Mouse (Mus musculus) embryonic facial prominence, embryonic 14.5 days (tissue): Measurements from ENCODE around the gene Serpine1. TPM values are rescaled to one million over a fixed set of nuclear protein-coding genes. Genes with fewer than 3 reads are reported as not detected.

ENCODE experiments used
- ATAC-seq: fragments of 200-750 bp; cut with Nextera tagmentation; 2 replicates; pipeline ENCODE4 v1.8.0; 2017; ENCODE audit warnings: low read depth, moderate number of reproducible peaks, moderate TSS enrichment
- DNase-seq: peaks from one replicate; pipeline ENCODE4 v3.0.0-alpha.2; 2015; ENCODE audit warnings: low spot score
- H3K27ac ChIP-seq: fragments of 300-500 bp; sonication (generic); replicated peaks from 2 replicates; pipeline ENCODE4 v1.5.1; 2014; ENCODE audit warnings: low read depth, mild to moderate bottlenecking, low read length, moderate library complexity
- H3K27me3 ChIP-seq: fragments of 300-500 bp; sonication (generic); replicated peaks from 2 replicates; pipeline ENCODE4 v1.6.1; 2014; ENCODE audit warnings: low read length; ENCODE audit not compliant: control insufficient read depth, insufficient read depth
- H3K36me3 ChIP-seq: fragments of 300-500 bp; sonication (generic); 2 replicates; pipeline ENCODE4 v1.6.1; 2014; ENCODE audit warnings: low read length, mixed read lengths; ENCODE audit not compliant: control insufficient read depth, insufficient read depth
- H3K4me1 ChIP-seq: fragments of 300-500 bp; sonication (generic); 2 replicates; pipeline ENCODE4 v1.6.1; 2014; ENCODE audit warnings: antibody characterized with exemption, low read length; ENCODE audit not compliant: control insufficient read depth, insufficient read depth
- H3K4me2 ChIP-seq: fragments of 300-500 bp; sonication (generic); 2 replicates; pipeline ENCODE4 v1.6.1; 2014; ENCODE audit warnings: low read depth, mild to moderate bottlenecking, low read length, moderate library complexity, mixed read lengths
- H3K4me3 ChIP-seq: fragments of 300-500 bp; sonication (generic); 2 replicates; pipeline ENCODE4 v1.5.1; 2014; ENCODE audit warnings: low read depth, mild to moderate bottlenecking, low read length
- H3K9ac ChIP-seq: fragments of 300-500 bp; sonication (generic); 2 replicates; pipeline ENCODE4 v1.6.1; 2014; ENCODE audit warnings: low read depth, mild to moderate bottlenecking, low read length, moderate library complexity, mixed read lengths
- H3K9me3 ChIP-seq: fragments of 300-500 bp; sonication (generic); 2 replicates; pipeline ENCODE4 v1.6.1; 2016; ENCODE audit warnings: low read length; ENCODE audit not compliant: control insufficient read depth
- WGBS: fragments of 180-500 bp; shearing (Covaris S2); extraction: QIAGEN DNeasy Blood & Tissue Kit; methylation state at CpG from one replicate; pipeline ENCODE4 v1.1.7; 2014; 5-methylcytosine and 5-hydroxymethylcytosine counted together
- polyA plus RNA-seq: library from polyadenylated mRNA; unstranded; fragments of >200 nt; fragmentation: Nextera tagmentation; extraction: Ambion mirVana; gene quantifications from 2 replicates; pipeline ENCODE4 v1.2.1, GENCODE M21; 2014

Serpine1 gene
- polyA plus RNA-seq, 1 experiment from 2014 or later: 0.50 TPM

DNA sequence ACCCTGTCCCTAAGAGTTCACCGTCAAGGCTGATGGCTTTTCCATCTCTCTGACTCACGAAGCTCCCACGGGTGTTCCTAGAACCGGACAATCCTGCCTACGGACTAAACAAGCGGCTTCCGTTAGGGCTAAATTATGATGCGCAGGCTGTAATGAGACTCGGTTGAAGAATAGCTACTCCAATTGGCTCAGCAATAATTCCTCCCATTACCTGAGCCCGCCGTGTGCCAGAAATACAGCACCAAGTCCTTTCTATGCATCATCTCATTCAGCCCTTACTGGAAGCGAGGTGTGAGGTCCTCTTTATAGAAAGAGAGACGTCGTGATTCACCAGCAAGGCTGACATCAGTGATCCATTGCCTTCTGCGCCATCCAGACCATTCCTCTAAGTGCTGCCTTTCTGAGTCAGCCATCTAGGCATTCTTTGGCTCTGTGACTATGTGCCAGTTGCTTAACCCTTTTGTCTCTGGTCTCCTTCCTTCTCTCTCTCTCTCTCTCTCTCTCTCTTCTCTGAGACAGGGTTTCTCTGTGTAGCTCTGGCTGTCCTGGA is 59.6 kb downstream of the Serpine1 start:
- DNase-seq: no peak
- Histone ChIP-seq H3K27me3 (no peaks in the 10 kb centered on the region), H3K27ac (no peak overlapping the region), H3K9me3 (no peaks in the 10 kb centered on the region), H3K36me3 (no peaks in the 10 kb centered on the region), H3K4me1 (no peaks in the 10 kb centered on the region), H3K4me3 (no peak overlapping the region), H3K4me2 (no peak overlapping the region), H3K9ac (no peak overlapping the region)
- 75% methylated on average over 15 of the region's 15 CpGs for WGBS
- no peak for ATAC-seq

Other genes starting within 250 kb of the Serpine1 start
- 92.5 and 125 TPM in 2 replicates for gene Col26a1, start 189.1 kb downstream of the Serpine1 start, polyA plus RNA-seq
- 73.8 and 93.3 TPM in 2 replicates for gene Ift22, start 164.1 kb downstream of the Serpine1 start, polyA plus RNA-seq
- 266 and 270 TPM in 2 replicates for gene Fis1, start 119.0 kb downstream of the Serpine1 start, polyA plus RNA-seq
- gene Cldn15, start 105.7 kb downstream of the Serpine1 start, polyA plus RNA-seq: 0.77 and 0.97 TPM in 2 replicates
- 51.1 and 62.2 TPM in 2 replicates for gene Plod3, start 85.2 kb downstream of the Serpine1 start, polyA plus RNA-seq
- gene Znhit1, start 84.2 kb downstream of the Serpine1 start, polyA plus RNA-seq: 76.6 and 85.8 TPM in 2 replicates
- 0.92 and 1.3 TPM in 2 replicates for gene Vgf, start 45.9 kb downstream of the Serpine1 start, polyA plus RNA-seq
- gene Ap1s1, start 26.1 kb downstream of the Serpine1 start, polyA plus RNA-seq: 136 and 151 TPM in 2 replicates
- 8.8 and 8.9 TPM in 2 replicates for gene Trim56, start 43.9 kb upstream of the Serpine1 start, polyA plus RNA-seq
- gene Muc3, start 77.1 kb upstream of the Serpine1 start, polyA plus RNA-seq: 0.14 TPM in 1 of 2 replicates, not detected in the other
- 0.14 and 0.40 TPM in 2 replicates for gene Muc3a, start 140.1 kb upstream of the Serpine1 start, polyA plus RNA-seq
- gene Ache, start 215.3 kb upstream of the Serpine1 start, polyA plus RNA-seq: 29.6 and 33.0 TPM in 2 replicates
- gene Ufsp1, start 222.4 kb upstream of the Serpine1 start, polyA plus RNA-seq: 11.1 and 12.3 TPM in 2 replicates
- 101 and 105 TPM in 2 replicates for gene Srrt, start 235.4 kb upstream of the Serpine1 start, polyA plus RNA-seq
- gene Trip6, start 242.1 kb upstream of the Serpine1 start, polyA plus RNA-seq: 72.3 and 88.9 TPM in 2 replicates